8 mouse cellular contexts compared by ENCODE assay signal in genomic region chr8:119358836-119359235, GRCm38 (mm10). TPM values are rescaled to one million over a fixed set of nuclear protein-coding genes. Genes with fewer than 3 reads are reported as not detected.
DNase-seq lines count a peak whose midpoint lies in the region; ATAC-seq and TF ChIP-seq lines count a peak whose summit lies in the region.

No protein-coding gene starts in this region.

- H3K9ac ChIP-seq in forebrain, embryonic 16.5 days (replicated peaks; ENCODE audit: low read depth, low read length), result no peak overlapping the region

- H3K4me1 ChIP-seq in kidney, adult 2 months (ENCODE audit: control insufficient read depth, insufficient read depth, low read length), result no peaks in the 10 kb centered on the region
- peaks cover 8% of the 10 kb centered on the region for H3K4me1 ChIP-seq in thymus, adult 2 months (replicated peaks; ENCODE audit: control insufficient read depth, insufficient read depth, low read length)
- H3K4me1 ChIP-seq in forebrain, embryonic 16.5 days (replicated peaks; ENCODE audit: control insufficient read depth, insufficient read depth, low read length), result no peaks in the 10 kb centered on the region

- H3K9me3 ChIP-seq in forebrain, embryonic 16.5 days (ENCODE audit: control insufficient read depth, low read length), result no peaks in the 10 kb centered on the region

- no peak overlapping the region for H3K27ac ChIP-seq in kidney, adult 2 months (ENCODE audit: insufficient read depth, low read depth, low read length)
- no peak overlapping the region for H3K27ac ChIP-seq in thymus, adult 2 months (ENCODE audit: control insufficient read depth, insufficient read depth, low read length)
- no peak overlapping the region for H3K27ac ChIP-seq in forebrain, embryonic 16.5 days (ENCODE audit: low read length)

- H3K4me3 ChIP-seq in kidney, adult 2 months (ENCODE audit: insufficient read depth, low read depth, low read length), result no peak overlapping the region
- no peak overlapping the region for H3K4me3 ChIP-seq in thymus, adult 2 months (ENCODE audit: control insufficient read depth, insufficient read depth, low read length)
- no peak overlapping the region for H3K4me3 ChIP-seq in forebrain, embryonic 16.5 days (replicated peaks; ENCODE audit: low read length)

- ATAC-seq in forebrain, embryonic 16.5 days, result no peak

- 44% methylated on average over 14 of the region's 14 CpGs for WGBS in kidney, adult 2 months
- 71% methylated on average over 14 of the region's 14 CpGs for WGBS in thymus, adult 2 months
- WGBS in forebrain, embryonic 16.5 days, result 51% methylated on average over 14 of the region's 14 CpGs

- no peaks in the 10 kb centered on the region for H3K27me3 ChIP-seq in kidney, adult 2 months (replicated peaks; ENCODE audit: control insufficient read depth, insufficient read depth, low read length)
- no peaks in the 10 kb centered on the region for H3K27me3 ChIP-seq in thymus, adult 2 months (ENCODE audit: control insufficient read depth, insufficient read depth, low read length)
- no peaks in the 10 kb centered on the region for H3K27me3 ChIP-seq in forebrain, embryonic 16.5 days (replicated peaks; ENCODE audit: control insufficient read depth, insufficient read depth, low read length)

- DNase-seq in kidney, adult 2 months, result peak; percentile 52
- DNase-seq in kidney, adult 11 months, result no peak
- DNase-seq in ES-CJ7 (ENCODE audit: low read depth, low spot score), result peak; percentile 93
- peak; percentile 81 to 85 for DNase-seq in adrenal gland, postnatal 36 days
- DNase-seq in heart, postnatal 4 days, result peak; percentile 80
- peak; percentile 47 for DNase-seq in lung, postnatal 25 days (ENCODE audit: low spot score)
- peak; percentile 70 for DNase-seq in thymus, adult 2 months

- peak; percentile 75 for TF ChIP-seq CTCF in kidney, adult 2 months (conservative IDR thresholded peaks at IDR 0.05; ENCODE audit: insufficient read depth, insufficient read length, low read depth, low read length)
- peak; percentile 81 for TF ChIP-seq CTCF in thymus, adult 2 months (IDR thresholded peaks at IDR 0.05; ENCODE audit: borderline replicate concordance, control insufficient read depth, extremely low read depth, insufficient read depth, low read length, poor library complexity)

- H3K36me3 ChIP-seq in kidney, adult 2 months (ENCODE audit: control insufficient read depth, insufficient read depth, low read length), result no peaks in the 10 kb centered on the region
- H3K36me3 ChIP-seq in thymus, adult 2 months (ENCODE audit: control insufficient read depth, insufficient read depth, low read length), result no peaks in the 10 kb centered on the region
- H3K36me3 ChIP-seq in forebrain, embryonic 16.5 days (ENCODE audit: control insufficient read depth, insufficient read depth), result no peaks in the 10 kb centered on the region

- H3K4me2 ChIP-seq in forebrain, embryonic 16.5 days (ENCODE audit: low read length), result no peak overlapping the region

- TF ChIP-seq POLR2A in kidney, adult 2 months (IDR thresholded peaks at IDR 0.05; ENCODE audit: low read depth, low read length), result no peak
- no peak for TF ChIP-seq POLR2A in thymus, adult 2 months (IDR thresholded peaks at IDR 0.05; ENCODE audit: control insufficient read depth, extremely low read depth, insufficient read depth, low read length, poor library complexity)

RNA-seq across cellular contexts. Expression of gene Hsbp1, which starts 14.5 kb away (rescaled TPM):
- 161 and 203 TPM in 2 replicates for polyA plus RNA-seq in kidney, adult 2 months (2012; rRNA removed)
- 100 to 1,000 TPM; 199 to 210 TPM for total RNA-seq in adrenal gland, postnatal 36 days (2021)
- 100 to 1,000 TPM; 180 to 183 TPM for total RNA-seq in heart, postnatal 4 days (2021)
- polyA plus RNA-seq in thymus, adult 2 months (2012; rRNA removed), result 98.3 and 103 TPM in 2 replicates
- 608 and 664 TPM in 2 replicates for polyA plus RNA-seq in forebrain, embryonic 16.5 days (2015; fragmentation: Nextera tagmentation; extraction: Ambion mirVana)

RNA-seq across cellular contexts. Expression of gene Mlycd, which starts 35.8 kb away (rescaled TPM):
- polyA plus RNA-seq in kidney, adult 2 months (2012; rRNA removed), result 48.2 and 55.6 TPM in 2 replicates
- 10 to 100 TPM; 42.2 to 57.9 TPM for total RNA-seq in adrenal gland, postnatal 36 days (2021)
- 10 to 100 TPM; 70.4 to 72.5 TPM for total RNA-seq in heart, postnatal 4 days (2021)
- 20.7 and 22.1 TPM in 2 replicates for polyA plus RNA-seq in thymus, adult 2 months (2012; rRNA removed)
- 13.0 and 13.9 TPM in 2 replicates for polyA plus RNA-seq in forebrain, embryonic 16.5 days (2015; fragmentation: Nextera tagmentation; extraction: Ambion mirVana)
